ENCODE assay signal across 21 mouse cellular contexts in genomic region chr16:44994206-44994953, GRCm38 (mm10). TPM values are rescaled to one million over a fixed set of nuclear protein-coding genes. Genes with fewer than 3 reads are reported as not detected.
"Had no signal": no experiment of that assay in that cellular context is flagged by ENCODE, and none has a peak within 500 bp of the region (broad histone marks: within the 10 kb centered on the region; RNA-seq: fewer than 3 reads in every experiment).

No protein-coding gene starts in this region.

- DNase-seq: liver, postnatal 0 days; lung, adult 2 months; lung, postnatal 14 days; lung, postnatal 36 days; midbrain, embryonic 14.5 days; right cerebral cortex, adult 18-20 months; right cerebral cortex, postnatal 25 days; right cerebral cortex, postnatal 4 days; thymus, adult 2 months; thymus, postnatal 25 days; thymus, postnatal 4 days had no signal

- H3K9me3 ChIP-seq: liver, embryonic 15.5 days; lung, embryonic 15.5 days; midbrain, embryonic 10.5 days; midbrain, embryonic 12.5 days; neural tube, embryonic 12.5 days; stomach, embryonic 15.5 days had no signal

- H3K4me3 ChIP-seq: liver, embryonic 15.5 days; lung, embryonic 15.5 days; midbrain, embryonic 10.5 days; midbrain, embryonic 12.5 days; neural tube, embryonic 12.5 days; stomach, embryonic 15.5 days had no signal

- H3K36me3 ChIP-seq: liver, embryonic 15.5 days; lung, embryonic 15.5 days; midbrain, embryonic 10.5 days; midbrain, embryonic 12.5 days; neural tube, embryonic 12.5 days; stomach, embryonic 15.5 days had no signal

- H3K4me2 ChIP-seq: liver, embryonic 15.5 days; lung, embryonic 15.5 days; midbrain, embryonic 12.5 days; neural tube, embryonic 12.5 days; stomach, embryonic 15.5 days had no signal

- H3K9ac ChIP-seq: liver, embryonic 15.5 days; liver, postnatal 0 days; lung, embryonic 15.5 days; midbrain, embryonic 12.5 days; neural tube, embryonic 12.5 days; stomach, embryonic 15.5 days had no signal

- H3K27ac ChIP-seq: liver, embryonic 15.5 days; lung, embryonic 15.5 days; midbrain, embryonic 10.5 days; midbrain, embryonic 12.5 days; neural tube, embryonic 12.5 days; stomach, embryonic 15.5 days; stomach, postnatal 0 days had no signal

- H3K27me3 ChIP-seq: liver, embryonic 15.5 days; lung, embryonic 15.5 days; midbrain, embryonic 12.5 days; neural tube, embryonic 12.5 days; stomach, embryonic 15.5 days had no signal

- H3K4me1 ChIP-seq: liver, embryonic 15.5 days; lung, embryonic 15.5 days; midbrain, embryonic 10.5 days; midbrain, embryonic 12.5 days; neural tube, embryonic 12.5 days; stomach, embryonic 15.5 days had no signal

RNA-seq across cellular contexts. Expression of gene Cd200r3, which starts 50.9 kb away (rescaled TPM):
- polyA plus RNA-seq: midbrain, embryonic 10.5 days; midbrain, embryonic 12.5 days; midbrain, embryonic 14.5 days; midbrain, embryonic 16.5 days; neural tube, embryonic 12.5 days; neural tube, embryonic 14.5 days; small intestine, adult 2 months had no signal
